Mouse (Mus musculus): ENCODE results near the gene Hsh2d. TPM values are rescaled to one million over a fixed set of nuclear protein-coding genes. Genes with fewer than 3 reads are reported as not detected.

The Hsh2d gene
- polyA plus RNA-seq, 1 experiment from 2014 or later: not detected

GRCm38 (mm10) chr8:72160707-72161697 lies 28.4 kb upstream of the Hsh2d start, which contains the start of gene Rab8a:
Gene Rab8a, plus strand, starts transcription at chr8:72161200.
- under 1% methylated on average over 82 of the region's 82 CpGs for whole genome bisulfite sequencing
- H3K27me3 ChIP-seq (ENCODE audit: insufficient read depth, poor library complexity, severe bottlenecking): no peaks in the 10 kb centered on the region

GRCm38 (mm10) chr8:72162821-72163220 lies 26.6 kb upstream of the Hsh2d start:
- no peak for DNase-seq (ENCODE audit: low spot score)

More at GRCm38 (mm10) chr8:72160707-72161697, 28.4 kb upstream of the Hsh2d start, which contains the start of gene Rab8a:
- H3K4me1 ChIP-seq (replicated peaks): peaks cover 25% of the 10 kb centered on the region
- peak; percentile 100 for DNase-seq (ENCODE audit: low spot score)
- H3K4me3 ChIP-seq: peak within 1 kb of the TSS; percentile 97
- H3K9me3 ChIP-seq: no peaks in the 10 kb centered on the region
- H3K36me3 ChIP-seq: peaks cover 32% of the 10 kb centered on the region
- H3K27ac ChIP-seq: peak within 1 kb of the TSS; percentile 94

GRCm38 (mm10) chr8:72169098-72169668 lies 20.3 kb upstream of the Hsh2d start:
- Histone ChIP-seq H3K27ac (no peak overlapping the region), H3K9me3 (no peaks in the 10 kb centered on the region), H3K27me3 (ENCODE audit: insufficient read depth, poor library complexity, severe bottlenecking) (no peaks in the 10 kb centered on the region), H3K36me3 (peaks cover 97% of the 10 kb centered on the region), H3K4me1 (replicated peaks) (no peaks in the 10 kb centered on the region), H3K4me3 (no peak overlapping the region)
- DNase-seq (ENCODE audit: low spot score): no peak
- WGBS: 90% methylated on average over 3 of the region's 3 CpGs

More at GRCm38 (mm10) chr8:72162821-72163220, 26.6 kb upstream of the Hsh2d start:
- Histone ChIP-seq H3K36me3 (peaks cover 49% of the 10 kb centered on the region), H3K9me3 (no peaks in the 10 kb centered on the region), H3K4me3 (no peak overlapping the region), H3K4me1 (replicated peaks) (peaks cover 25% of the 10 kb centered on the region), H3K27me3 (ENCODE audit: insufficient read depth, poor library complexity, severe bottlenecking) (no peaks in the 10 kb centered on the region), H3K27ac (no peak overlapping the region)

DNA sequence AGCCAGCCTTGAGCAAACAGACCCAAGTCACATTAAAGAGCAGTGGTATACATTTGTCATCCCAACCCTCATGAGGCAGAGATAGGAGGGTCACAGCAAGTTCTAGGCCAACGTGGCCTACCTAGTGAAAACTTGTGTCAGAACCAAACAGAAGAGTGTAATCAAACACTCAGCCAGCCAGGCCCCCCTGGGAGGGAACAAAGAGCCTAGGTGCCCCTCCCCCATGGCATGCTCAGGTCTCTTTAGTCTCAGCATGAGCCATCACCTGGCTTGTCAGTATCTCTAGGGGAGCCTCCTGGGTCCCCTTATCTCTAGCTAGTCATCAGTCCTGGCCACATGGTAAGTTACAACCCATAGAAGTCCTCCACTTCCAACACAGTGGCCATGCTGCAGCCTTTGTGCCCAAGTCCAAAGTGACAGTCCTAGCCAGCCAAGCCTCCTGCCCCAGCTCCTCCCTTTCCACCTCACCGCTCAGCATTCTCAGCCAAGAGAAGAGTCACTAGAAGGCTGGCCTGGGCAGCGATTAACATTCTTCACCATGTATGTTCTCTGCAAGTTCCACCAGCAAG lies 19.7 kb upstream of the Hsh2d start:
- no peak overlapping the region for H3K4me3 ChIP-seq
- H3K36me3 ChIP-seq: peaks cover 97% of the 10 kb centered on the region
- WGBS: 87% methylated on average over 3 of the region's 3 CpGs
- no peak overlapping the region for H3K27ac ChIP-seq
- no peaks in the 10 kb centered on the region for H3K9me3 ChIP-seq
- no peak for DNase-seq (ENCODE audit: low spot score)
- no peaks in the 10 kb centered on the region for H3K27me3 ChIP-seq (ENCODE audit: insufficient read depth, poor library complexity, severe bottlenecking)
- no peaks in the 10 kb centered on the region for H3K4me1 ChIP-seq (replicated peaks)

GRCm38 (mm10) chr8:72177346-72177925 lies 12.0 kb upstream of the Hsh2d start:
- Histone ChIP-seq H3K4me3 (no peak overlapping the region), H3K27me3 (ENCODE audit: insufficient read depth, poor library complexity, severe bottlenecking) (no peaks in the 10 kb centered on the region), H3K27ac (peak overlapping the region; percentile 59; the same call in 1 of the 2 replicates), H3K4me1 (replicated peaks) (no peaks in the 10 kb centered on the region; the same call in 1 of the 2 replicates), H3K36me3 (peaks cover 99% of the 10 kb centered on the region), H3K9me3 (no peaks in the 10 kb centered on the region)
- 63% methylated on average over 5 of the region's 5 CpGs for WGBS
- DNase-seq (ENCODE audit: low spot score): peak; percentile 70

- 81% methylated on average over 2 of the region's 2 CpGs for WGBS
- Histone ChIP-seq H3K4me1 (replicated peaks) (no peaks in the 10 kb centered on the region), H3K4me3 (no peak overlapping the region), H3K27ac (no peak overlapping the region), H3K9me3 (no peaks in the 10 kb centered on the region), H3K36me3 (peaks cover 38% of the 10 kb centered on the region), H3K27me3 (ENCODE audit: insufficient read depth, poor library complexity, severe bottlenecking) (no peaks in the 10 kb centered on the region)
- no peak for DNase-seq (ENCODE audit: low spot score)
These were observed 5.8 kb upstream of the Hsh2d start for GRCm38 (mm10) chr8:72183554-72184202.

GRCm38 (mm10) chr8:72187793-72188331 lies 1.6 kb upstream of the Hsh2d start:
- no peaks in the 10 kb centered on the region for H3K4me1 ChIP-seq (replicated peaks)
- 89% methylated on average over 2 of the region's 2 CpGs for WGBS
- no peak for DNase-seq (ENCODE audit: low spot score)

DNA sequence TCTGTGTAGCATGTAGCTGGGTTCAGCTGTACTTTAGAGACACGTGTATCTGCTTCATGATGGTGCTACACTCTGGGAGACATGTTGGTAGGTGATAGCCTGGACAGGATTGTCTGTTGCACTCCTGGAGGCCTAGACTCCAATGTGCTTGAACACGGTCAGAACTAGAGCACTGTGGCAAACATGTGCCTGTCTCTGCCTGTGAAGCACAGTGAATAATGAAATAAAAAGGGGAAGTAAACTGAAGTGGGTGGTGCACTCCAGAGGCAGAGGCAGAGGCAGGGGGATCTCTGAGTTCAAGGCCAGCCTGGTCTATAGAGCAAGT lies 739 bp downstream of the Hsh2d start:
- DNase-seq (ENCODE audit: low spot score): no peak
- Histone ChIP-seq H3K4me3 (no peak overlapping the region), H3K4me1 (replicated peaks) (no peaks in the 10 kb centered on the region), H3K9me3 (no peaks in the 10 kb centered on the region), H3K27me3 (ENCODE audit: insufficient read depth, poor library complexity, severe bottlenecking) (no peaks in the 10 kb centered on the region), H3K36me3 (no peaks in the 10 kb centered on the region), H3K27ac (no peak overlapping the region)
- 85% methylated on average over 2 of the region's 2 CpGs for WGBS

More at GRCm38 (mm10) chr8:72187793-72188331, 1.6 kb upstream of the Hsh2d start:
- H3K9me3 ChIP-seq: no peaks in the 10 kb centered on the region
- no peaks in the 10 kb centered on the region for H3K36me3 ChIP-seq
- H3K27me3 ChIP-seq (ENCODE audit: insufficient read depth, poor library complexity, severe bottlenecking): no peaks in the 10 kb centered on the region
- H3K4me3 ChIP-seq: no peak overlapping the region
- H3K27ac ChIP-seq: no peak overlapping the region

DNA sequence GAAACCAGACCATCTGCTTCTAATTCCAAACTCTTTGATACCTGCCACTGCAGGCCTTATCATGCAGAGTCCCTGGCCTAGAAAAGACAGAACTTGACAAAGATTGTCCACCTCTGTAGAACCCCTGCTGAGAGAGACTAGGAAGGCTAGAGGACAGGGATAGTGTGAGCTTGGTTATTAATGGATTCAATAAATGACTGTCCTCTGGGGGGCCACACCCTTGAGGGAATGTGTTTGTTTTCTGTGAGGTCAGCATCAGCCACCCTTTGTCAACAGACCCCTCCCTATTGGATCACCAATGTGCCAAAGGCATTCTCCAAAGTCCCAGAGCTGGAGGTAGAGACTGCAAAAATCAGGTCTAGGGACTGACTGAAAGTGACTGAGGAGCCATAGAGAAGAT lies 2.6 kb downstream of the Hsh2d start:
- no peak overlapping the region for H3K27ac ChIP-seq
- no peaks in the 10 kb centered on the region for H3K4me1 ChIP-seq (replicated peaks)
- DNase-seq (ENCODE audit: low spot score): no peak
- no peaks in the 10 kb centered on the region for H3K9me3 ChIP-seq
- H3K27me3 ChIP-seq (ENCODE audit: insufficient read depth, poor library complexity, severe bottlenecking): no peaks in the 10 kb centered on the region
- no peak overlapping the region for H3K4me3 ChIP-seq
- no peaks in the 10 kb centered on the region for H3K36me3 ChIP-seq

GRCm38 (mm10) chr8:72197997-72198396 lies 8.6 kb downstream of the Hsh2d start:
- H3K4me3 ChIP-seq: no peak overlapping the region
- H3K36me3 ChIP-seq: no peaks in the 10 kb centered on the region
- H3K9me3 ChIP-seq: peaks cover 14% of the 10 kb centered on the region
- H3K4me1 ChIP-seq (replicated peaks): no peaks in the 10 kb centered on the region
- no peak for DNase-seq (ENCODE audit: low spot score)
- H3K27ac ChIP-seq: no peak overlapping the region
- no peaks in the 10 kb centered on the region for H3K27me3 ChIP-seq (ENCODE audit: insufficient read depth, poor library complexity, severe bottlenecking)
- WGBS: 58% methylated on average over 8 of the region's 8 CpGs

GRCm38 (mm10) chr8:72208582-72208981 lies 19.1 kb downstream of the Hsh2d start:
- Histone ChIP-seq H3K27me3 (ENCODE audit: insufficient read depth, poor library complexity, severe bottlenecking) (no peaks in the 10 kb centered on the region), H3K9me3 (peaks cover 11% of the 10 kb centered on the region), H3K36me3 (no peaks in the 10 kb centered on the region), H3K27ac (no peak overlapping the region), H3K4me3 (no peak overlapping the region), H3K4me1 (replicated peaks) (no peaks in the 10 kb centered on the region)
- WGBS: 78% methylated on average over 1 of the region's 1 CpGs
- no peak for DNase-seq (ENCODE audit: low spot score)

- Histone ChIP-seq H3K9me3 (no peaks in the 10 kb centered on the region), H3K4me3 (no peak overlapping the region), H3K36me3 (no peaks in the 10 kb centered on the region), H3K27ac (no peak overlapping the region), H3K27me3 (ENCODE audit: insufficient read depth, poor library complexity, severe bottlenecking) (no peaks in the 10 kb centered on the region), H3K4me1 (replicated peaks) (no peaks in the 10 kb centered on the region)
- WGBS: 79% methylated on average over 4 of the region's 4 CpGs
- no peak for DNase-seq (ENCODE audit: low spot score)
These were observed 20.8 kb downstream of the Hsh2d start for GRCm38 (mm10) chr8:72210222-72210621.
